Mouse (Mus musculus) neural tube, postnatal 0 days (tissue): ENCODE results near the gene Fam19a2. TPM values are rescaled to one million over a fixed set of nuclear protein-coding genes. Genes with fewer than 3 reads are reported as not detected.

Experiments used
- polyA plus RNA-seq: library from polyadenylated mRNA; unstranded; fragments of >200 nt; fragmentation: Nextera tagmentation; extraction: Ambion mirVana; gene quantifications from 2 replicates; pipeline ENCODE4 v1.2.1, GENCODE M21; 2015

Gene Fam19a2
- 39.9 and 40.8 TPM in 2 replicates for polyA plus RNA-seq

DNA sequence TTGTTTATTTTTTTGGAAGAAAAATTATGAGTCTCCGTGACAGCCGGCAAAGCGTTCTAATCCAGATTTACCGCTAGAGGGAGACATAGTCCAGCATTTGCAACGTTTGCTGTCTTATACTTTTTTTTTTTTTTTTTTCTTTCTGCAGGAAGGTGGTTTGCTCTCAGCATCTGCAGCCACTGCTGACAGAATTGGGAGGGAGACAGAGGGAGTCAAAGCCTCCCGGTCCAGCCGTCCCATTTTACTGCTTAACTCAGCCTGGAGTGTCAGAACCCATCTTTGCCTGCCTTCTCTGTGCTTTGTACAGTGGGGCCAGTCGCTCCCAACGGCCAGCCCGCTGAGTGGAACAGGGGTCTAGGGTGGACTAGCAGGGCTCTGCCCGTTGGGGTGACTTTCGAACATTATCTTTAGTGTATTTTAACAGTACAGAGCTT, at the start of gene Fam19a2:
TSS of gene Fam19a2 (plus strand) at position 121 of the 434 bp plus-strand sequence.

Other genes starting within 250 kb of the Fam19a2 start
- gene Mon2, start 187.5 kb upstream of the Fam19a2 start, polyA plus RNA-seq: 20.2 and 30.5 TPM in 2 replicates
- gene Usp15, start 67.0 kb upstream of the Fam19a2 start, polyA plus RNA-seq: 65.6 and 68.5 TPM in 2 replicates